Mouse (Mus musculus): ENCODE data around the gene Ace. TPM values are rescaled to one million over a fixed set of nuclear protein-coding genes. Genes with fewer than 3 reads are reported as not detected.
"Not testable (repeated sequence)": the region's sequence is repeated elsewhere in the genome, so short reads cannot be mapped to it uniquely, and the experiment has no call there.

Ace gene
- polyA plus RNA-seq, 1 experiment from 2014 or later: 18.6 TPM

DNA sequence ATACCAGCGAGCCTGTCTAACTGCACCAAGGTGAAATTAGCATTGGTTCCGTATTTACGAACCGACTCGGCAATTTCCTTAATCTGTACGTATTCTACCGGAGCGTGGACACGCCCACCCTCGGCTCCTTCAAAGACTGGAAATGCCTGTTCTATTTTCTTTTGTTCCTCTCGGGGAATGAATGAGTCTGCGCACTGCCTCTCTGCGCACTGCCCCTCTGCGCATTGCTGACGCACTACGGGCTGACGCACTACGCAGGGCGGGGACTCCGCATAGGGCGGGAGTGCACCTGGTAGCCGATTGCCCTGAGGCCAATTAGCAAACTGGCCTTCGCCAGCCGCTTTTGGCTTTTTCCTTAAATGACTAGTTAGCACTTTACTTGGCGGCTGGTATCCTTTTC is 64.3 kb downstream of the Ace start:
- H3K9ac ChIP-seq (replicated peaks; ENCODE audit: low read length); H3K27ac ChIP-seq (ENCODE audit: low read length); ATAC-seq (ENCODE audit: low FRiP score, low TSS enrichment); H3K9me3 ChIP-seq (ENCODE audit: low read length); H3K27me3 ChIP-seq (ENCODE audit: insufficient read depth, low read length); H3K4me1 ChIP-seq (ENCODE audit: insufficient read depth, low read length); H3K36me3 ChIP-seq (ENCODE audit: insufficient read depth, low read length): not testable (repeated sequence)
- WGBS: 43% methylated on average over 8 of the region's 25 CpGs
- H3K4me3 ChIP-seq (ENCODE audit: low read length): peak overlapping the region; percentile 45
- H3K4me2 ChIP-seq (replicated peaks; ENCODE audit: low read depth, low read length): peak overlapping the region; percentile 26; the same call in 1 of the 2 replicates

DNA sequence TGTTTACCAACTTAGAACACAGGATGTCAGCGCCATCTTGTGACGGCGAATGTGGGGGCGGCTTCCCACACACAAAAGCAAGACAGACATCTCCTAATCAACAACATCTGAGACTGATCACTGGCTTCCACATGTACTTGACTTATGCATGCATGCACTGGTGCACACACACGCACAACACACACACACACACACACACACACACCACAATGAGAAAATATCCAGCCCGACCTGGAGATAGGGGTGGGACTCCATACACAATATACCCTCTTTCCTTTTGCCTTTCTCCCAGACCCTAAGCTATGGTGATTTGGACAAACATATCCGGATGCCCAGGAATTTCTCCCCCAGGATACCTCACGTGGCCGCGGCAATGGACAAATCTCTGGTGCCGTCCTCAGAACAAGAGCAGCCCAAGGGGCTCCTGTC is 65.8 kb downstream of the Ace start:
- Histone ChIP-seq H3K36me3 (ENCODE audit: insufficient read depth, low read length) (no peaks in the 10 kb centered on the region), H3K4me3 (ENCODE audit: low read length) (peak overlapping the region; percentile 29), H3K27me3 (ENCODE audit: insufficient read depth, low read length) (no peaks in the 10 kb centered on the region), H3K4me2 (replicated peaks; ENCODE audit: low read depth, low read length) (peak overlapping the region; percentile 46), H3K9ac (replicated peaks; ENCODE audit: low read length) (peak overlapping the region; percentile 64), H3K9me3 (ENCODE audit: low read length) (no peaks in the 10 kb centered on the region), H3K4me1 (ENCODE audit: insufficient read depth, low read length) (peaks cover 14% of the 10 kb centered on the region), H3K27ac (ENCODE audit: low read length) (peak overlapping the region; percentile 89)
- ATAC-seq (ENCODE audit: low FRiP score, low TSS enrichment): no peak
- 36% methylated on average over 11 of the region's 11 CpGs for WGBS

DNA sequence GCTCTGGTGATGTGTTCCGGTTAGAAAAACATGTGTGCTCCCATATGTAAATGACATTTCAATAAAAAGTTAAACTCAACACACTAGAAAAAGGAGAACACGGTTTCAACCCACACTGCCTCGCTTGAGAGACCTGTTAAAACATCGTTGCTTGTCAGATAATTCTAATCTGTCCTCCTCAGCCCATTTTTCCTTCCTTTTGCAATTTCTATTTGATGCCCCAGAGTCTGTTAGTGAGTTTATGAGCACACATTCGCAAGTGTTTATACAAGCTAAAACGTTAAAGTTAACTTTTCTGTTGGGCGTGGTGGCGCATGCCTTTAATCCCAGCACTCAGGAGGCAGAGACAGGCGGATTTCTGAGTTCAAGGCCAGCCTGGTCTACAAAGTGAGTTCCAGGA is 67.2 kb downstream of the Ace start:
- Histone ChIP-seq H3K27ac (ENCODE audit: low read length) (no peak overlapping the region), H3K9ac (replicated peaks; ENCODE audit: low read length) (no peak overlapping the region), H3K4me2 (replicated peaks; ENCODE audit: low read depth, low read length) (no peak overlapping the region), H3K9me3 (ENCODE audit: low read length) (no peaks in the 10 kb centered on the region), H3K4me1 (ENCODE audit: insufficient read depth, low read length) (peaks cover 16% of the 10 kb centered on the region), H3K36me3 (ENCODE audit: insufficient read depth, low read length) (no peaks in the 10 kb centered on the region), H3K27me3 (ENCODE audit: insufficient read depth, low read length) (no peaks in the 10 kb centered on the region), H3K4me3 (ENCODE audit: low read length) (no peak overlapping the region)
- 87% methylated on average over 9 of the region's 9 CpGs for WGBS
- no peak for ATAC-seq (ENCODE audit: low FRiP score, low TSS enrichment)

DNA sequence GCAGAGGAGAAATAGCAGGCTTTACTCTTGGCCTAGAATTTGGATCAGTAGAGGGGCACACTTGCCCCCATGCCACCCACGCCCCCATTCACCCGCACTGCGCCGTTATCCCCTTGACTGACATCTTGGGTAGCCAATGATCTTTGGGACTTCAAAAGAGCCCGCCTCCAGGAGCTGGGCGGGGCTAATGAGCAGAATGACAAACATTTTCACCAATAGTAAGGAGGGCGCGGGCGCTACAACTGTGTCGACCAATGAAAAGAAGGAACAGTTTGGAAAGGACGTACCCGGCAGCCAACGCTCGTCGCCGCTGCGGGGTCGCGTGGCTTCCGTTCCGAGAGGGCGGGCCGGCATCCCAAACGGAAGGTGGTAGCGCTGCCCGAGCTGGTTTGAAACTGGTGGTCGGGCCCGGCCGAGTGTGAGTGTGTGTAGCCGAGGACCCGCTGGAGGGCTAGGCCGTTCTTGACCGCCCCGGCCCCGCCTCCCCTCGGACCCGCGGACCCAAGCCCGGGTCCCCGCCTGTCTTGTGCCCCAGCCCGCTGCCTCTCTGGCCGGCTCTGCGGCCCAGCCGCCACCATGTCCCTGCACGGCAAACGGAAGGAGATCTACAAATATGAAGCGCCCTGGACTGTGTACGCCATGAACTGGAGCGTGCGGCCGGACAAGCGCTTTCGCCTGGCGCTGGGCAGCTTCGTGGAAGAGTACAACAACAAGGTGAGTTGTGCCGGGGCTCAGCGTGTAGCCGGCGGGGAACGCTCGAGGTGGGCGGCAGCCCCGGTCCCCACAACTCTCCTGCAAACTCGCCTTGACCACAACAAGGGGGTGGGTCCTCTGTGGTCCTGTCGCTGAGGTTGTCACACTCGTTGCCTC is 69.0 kb downstream of the Ace start, which contains the start of gene Dcaf7:
Dcaf7 (plus strand) TSS at position 325 of the 870 bp plus-strand sequence.
- H3K4me3 ChIP-seq (ENCODE audit: low read length): peak within 1 kb of the TSS; percentile 88
- H3K9me3 ChIP-seq (ENCODE audit: low read length): no peaks in the 10 kb centered on the region
- H3K4me2 ChIP-seq (replicated peaks; ENCODE audit: low read depth, low read length): peak within 1 kb of the TSS; percentile 89
- ATAC-seq (ENCODE audit: low FRiP score, low TSS enrichment): peak; percentile 99
- H3K36me3 ChIP-seq (ENCODE audit: insufficient read depth, low read length): no peaks in the 10 kb centered on the region
- under 1% methylated on average over 58 of the region's 66 CpGs for WGBS
- peak within 1 kb of the TSS; percentile 94 for H3K27ac ChIP-seq (ENCODE audit: low read length)
- no peaks in the 10 kb centered on the region for H3K27me3 ChIP-seq (ENCODE audit: insufficient read depth, low read length)
- peaks cover 16% of the 10 kb centered on the region for H3K4me1 ChIP-seq (ENCODE audit: insufficient read depth, low read length)
- peak within 1 kb of the TSS; percentile 93 for H3K9ac ChIP-seq (replicated peaks; ENCODE audit: low read length)

DNA sequence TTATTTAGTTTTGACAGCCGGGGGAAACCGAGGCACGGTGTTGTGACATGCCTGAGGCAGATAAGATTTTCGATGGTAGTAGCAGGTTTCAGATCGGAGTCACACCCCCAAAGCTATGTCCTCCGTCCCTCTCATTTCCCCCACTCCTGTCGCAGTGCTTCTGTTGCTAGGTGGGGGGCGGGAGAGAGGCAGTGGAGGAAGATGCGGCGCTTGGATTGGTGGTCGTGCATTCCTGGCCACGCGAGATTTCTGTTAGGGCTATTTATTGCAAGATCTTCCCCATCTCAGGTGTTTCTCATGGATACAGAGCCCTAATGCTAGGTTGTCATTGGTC is 69.6 kb downstream of the Ace start:
- Histone ChIP-seq H3K27me3 (ENCODE audit: insufficient read depth, low read length) (no peaks in the 10 kb centered on the region), H3K4me2 (replicated peaks; ENCODE audit: low read depth, low read length) (peak overlapping the region; percentile 89), H3K36me3 (ENCODE audit: insufficient read depth, low read length) (no peaks in the 10 kb centered on the region), H3K27ac (ENCODE audit: low read length) (peak overlapping the region; percentile 94), H3K9me3 (ENCODE audit: low read length) (no peaks in the 10 kb centered on the region), H3K4me3 (ENCODE audit: low read length) (peak overlapping the region; percentile 88), H3K4me1 (ENCODE audit: insufficient read depth, low read length) (peaks cover 16% of the 10 kb centered on the region), H3K9ac (replicated peaks; ENCODE audit: low read length) (peak overlapping the region; percentile 93)
- ATAC-seq (ENCODE audit: low FRiP score, low TSS enrichment): no peak
- 0% methylated on average over 13 of the region's 13 CpGs for WGBS

Other genes starting within 250 kb of the Ace start
- gene Cyb561, start 14.6 kb upstream of the Ace start, polyA plus RNA-seq (2015; fragmentation: Nextera tagmentation; extraction: Ambion mirVana): 33.9 and 37.3 TPM in 2 replicates
- not detected in 2 replicates for gene Ace3, start 26.7 kb downstream of the Ace start, polyA plus RNA-seq (2015; fragmentation: Nextera tagmentation; extraction: Ambion mirVana)
- 0.19 and 0.25 TPM in 2 replicates for gene Kcnh6, start 40.2 kb downstream of the Ace start, polyA plus RNA-seq (2015; fragmentation: Nextera tagmentation; extraction: Ambion mirVana)
- gene Dcaf7, start 68.9 kb downstream of the Ace start, polyA plus RNA-seq (2015; fragmentation: Nextera tagmentation; extraction: Ambion mirVana): 73.6 and 74.7 TPM in 2 replicates
- 13.0 and 13.2 TPM in 2 replicates for gene Taco1, start 98.1 kb downstream of the Ace start, polyA plus RNA-seq (2015; fragmentation: Nextera tagmentation; extraction: Ambion mirVana)
- 12.7 and 22.6 TPM in 2 replicates for gene Map3k3, start 116.7 kb downstream of the Ace start, polyA plus RNA-seq (2015; fragmentation: Nextera tagmentation; extraction: Ambion mirVana)
- gene Gm10840, start 192.9 kb downstream of the Ace start, polyA plus RNA-seq (2015; fragmentation: Nextera tagmentation; extraction: Ambion mirVana): not detected in 2 replicates
- gene Limd2, start 192.9 kb downstream of the Ace start, polyA plus RNA-seq (2015; fragmentation: Nextera tagmentation; extraction: Ambion mirVana): 207 and 214 TPM in 2 replicates
- 32.1 and 33.3 TPM in 2 replicates for gene Strada, start 234.2 kb downstream of the Ace start, polyA plus RNA-seq (2015; fragmentation: Nextera tagmentation; extraction: Ambion mirVana)
- 96.0 and 101 TPM in 2 replicates for gene Ccdc47, start 248.4 kb downstream of the Ace start, polyA plus RNA-seq (2015; fragmentation: Nextera tagmentation; extraction: Ambion mirVana)
- gene Ddx42, start 249.0 kb downstream of the Ace start, polyA plus RNA-seq (2015; fragmentation: Nextera tagmentation; extraction: Ambion mirVana): 81.5 and 88.1 TPM in 2 replicates

All from kidney, embryonic 16.5 days (tissue).